Mouse (Mus musculus) splenic B cell, adult 2 months (primary cell): ENCODE measurements at regions not wholly inside any gene's neighbourhood (a gene's known extent, or its start where the extent isn't known, plus 50 kb on each side); places are given as distances from the start of the nearest gene placed in this dataset.
A peak's percentile ranks its signal among the peaks of the same experiment; 100 is the strongest.

Experiments used
- DNase-seq: peaks from one replicate; pipeline ENCODE4 v3.0.0-alpha.2; 2011; ENCODE audit warnings: low read depth, low spot score
- H3K27me3 ChIP-seq: 2 replicates; pipeline ENCODE4 v1.6.1; 2012; ENCODE audit warnings: mild to moderate bottlenecking, low read length, moderate library complexity, mixed read lengths; ENCODE audit not compliant: control insufficient read depth, poor library complexity, insufficient read depth, severe bottlenecking
- H3K36me3 ChIP-seq: 2 replicates; pipeline ENCODE4 v1.6.1; 2012; ENCODE audit warnings: mild to moderate bottlenecking, low read length, moderate library complexity, mixed read lengths; ENCODE audit not compliant: control insufficient read depth, poor library complexity, insufficient read depth, severe bottlenecking

DNA sequence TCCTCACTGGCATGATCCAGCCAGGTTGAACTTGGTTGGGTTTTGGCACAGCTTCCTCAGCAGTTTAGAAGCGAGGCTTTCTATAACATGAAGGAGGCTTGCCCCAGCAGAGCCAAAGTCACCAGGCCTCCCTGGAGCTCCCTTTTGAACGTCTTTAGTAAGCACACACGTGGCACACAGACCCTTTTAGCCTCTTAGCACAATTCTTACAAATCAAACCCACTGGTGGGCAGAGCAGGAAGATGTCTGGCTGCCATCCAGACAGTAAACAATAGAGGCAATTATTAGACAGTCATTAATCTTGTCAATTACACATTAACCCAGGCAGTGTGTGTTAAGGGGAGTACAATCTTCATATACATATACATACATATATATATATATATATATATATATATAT is 157.8 kb upstream of the Map3k1 start:
- DNase-seq = no peak
- H3K27me3 ChIP-seq = no peaks in the 10 kb centered on the region
- H3K36me3 ChIP-seq = no peaks in the 10 kb centered on the region

- DNase-seq = no peak
- H3K27me3 ChIP-seq = no peaks in the 10 kb centered on the region
- H3K36me3 ChIP-seq = no peaks in the 10 kb centered on the region
Measured at GRCm38 (mm10) chr13:111968197-111968596, 159.4 kb upstream of the Map3k1 start.

GRCm38 (mm10) chr13:111974282-111974681 is 165.5 kb upstream of the Map3k1 start:
- no peaks in the 10 kb centered on the region for H3K36me3 ChIP-seq
- H3K27me3 ChIP-seq = no peaks in the 10 kb centered on the region
- no peak for DNase-seq

GRCm38 (mm10) chr13:111975549-111975948 is 166.8 kb upstream of the Map3k1 start:
- no peak for DNase-seq
- no peaks in the 10 kb centered on the region for H3K27me3 ChIP-seq
- no peaks in the 10 kb centered on the region for H3K36me3 ChIP-seq

- DNase-seq = peak; percentile 76
- H3K36me3 ChIP-seq = no peaks in the 10 kb centered on the region
- H3K27me3 ChIP-seq = no peaks in the 10 kb centered on the region
Measured at GRCm38 (mm10) chr13:111977769-111978674, 169.2 kb upstream of the Map3k1 start.

- H3K36me3 ChIP-seq = no peaks in the 10 kb centered on the region
- no peaks in the 10 kb centered on the region for H3K27me3 ChIP-seq
- DNase-seq = no peak
Measured at GRCm38 (mm10) chr13:111978675-111979020, 169.9 kb upstream of the Map3k1 start.

DNA sequence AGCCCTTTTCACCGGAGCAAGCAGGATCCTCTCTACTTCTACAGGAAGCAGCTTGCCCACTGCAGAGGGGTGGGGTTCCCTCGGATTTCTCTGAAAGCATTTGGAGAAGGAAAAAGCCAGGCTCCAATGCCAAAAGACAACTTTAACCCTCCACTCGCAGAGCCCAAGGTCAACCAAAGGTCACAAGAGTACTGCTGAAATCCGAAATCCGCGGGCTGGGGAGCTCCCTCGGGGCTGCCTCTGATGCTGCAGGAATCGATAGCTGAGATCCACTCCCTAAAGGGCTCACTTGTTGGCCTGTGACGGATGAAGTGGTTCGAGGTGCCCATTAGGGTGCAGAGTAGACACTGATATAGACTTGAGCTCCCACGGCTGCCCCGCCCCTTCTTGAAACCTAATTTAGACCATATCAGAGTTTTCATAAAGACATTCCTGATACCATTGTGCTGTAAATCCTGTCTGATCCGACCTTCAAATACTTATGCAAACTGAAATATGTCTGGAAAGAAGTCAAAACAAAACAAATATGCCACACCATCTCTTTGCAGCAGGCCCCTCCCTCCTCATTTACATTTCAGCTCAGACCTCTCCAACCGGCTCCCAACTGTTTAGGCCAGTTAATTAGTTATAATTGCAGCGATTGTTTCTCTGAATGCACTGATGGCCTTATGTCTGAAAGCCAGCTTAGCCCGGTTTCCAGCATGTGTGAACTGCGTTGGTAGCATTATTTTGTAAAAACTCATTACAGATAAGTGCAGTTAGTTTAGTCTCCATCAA is 170.8 kb upstream of the Map3k1 start:
- H3K27me3 ChIP-seq = no peaks in the 10 kb centered on the region
- DNase-seq = peak; percentile 62
- H3K36me3 ChIP-seq = no peaks in the 10 kb centered on the region

DNA sequence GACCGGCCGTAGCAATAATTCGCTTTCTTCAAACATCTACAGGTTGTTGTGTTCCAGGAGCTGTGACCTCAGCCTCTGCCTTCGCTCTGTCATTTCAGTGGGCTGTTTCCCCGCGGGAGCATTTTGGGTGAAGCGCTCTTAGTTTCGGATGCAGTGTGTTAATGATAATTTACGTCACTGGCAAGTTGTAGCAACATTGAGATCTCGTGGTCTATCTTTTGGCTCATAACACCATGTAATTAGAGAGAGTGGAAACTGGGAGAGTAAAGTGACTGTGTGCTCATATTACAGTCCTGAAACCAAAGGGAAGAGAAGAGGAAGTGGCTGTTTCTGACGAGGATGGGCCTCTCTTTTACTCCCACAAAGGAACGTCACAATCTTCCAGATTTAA is 171.4 kb upstream of the Map3k1 start:
- no peaks in the 10 kb centered on the region for H3K27me3 ChIP-seq
- no peaks in the 10 kb centered on the region for H3K36me3 ChIP-seq
- DNase-seq = peak; percentile 85

- DNase-seq = peak; percentile 17
- H3K36me3 ChIP-seq = no peaks in the 10 kb centered on the region
Measured at GRCm38 (mm10) chr13:111981103-111981502, 172.3 kb upstream of the Map3k1 start.

GRCm38 (mm10) chr13:111982796-111983460 is 174.1 kb upstream of the Map3k1 start:
- no peaks in the 10 kb centered on the region for H3K36me3 ChIP-seq
- no peaks in the 10 kb centered on the region for H3K27me3 ChIP-seq
- peak; percentile 82 for DNase-seq

More at GRCm38 (mm10) chr13:111981103-111981502, 172.3 kb upstream of the Map3k1 start:
- no peaks in the 10 kb centered on the region for H3K27me3 ChIP-seq

DNA sequence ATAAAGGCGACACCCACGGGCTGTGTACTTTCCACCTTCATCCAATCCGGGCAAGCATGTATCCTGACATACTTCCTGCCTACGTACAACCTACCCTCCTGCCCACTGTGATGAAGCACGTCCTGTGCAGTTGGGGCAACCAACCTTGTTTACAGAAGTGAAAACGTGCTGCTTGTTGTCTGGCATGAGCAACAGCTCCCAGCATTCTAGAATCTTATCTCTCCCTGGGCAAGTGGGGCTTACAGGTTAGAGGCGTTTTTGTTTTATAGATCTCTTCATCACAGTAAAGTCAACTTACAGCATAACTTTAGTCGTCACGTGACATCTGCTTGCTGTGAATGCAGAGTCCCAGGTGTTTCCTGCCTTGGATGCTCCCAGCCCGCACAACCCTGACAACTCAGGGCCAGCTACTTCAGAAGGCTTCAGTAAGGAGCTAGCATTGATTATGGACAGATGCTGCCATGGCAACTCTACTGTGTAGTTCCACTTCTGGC is 175.3 kb upstream of the Map3k1 start:
- Histone ChIP-seq H3K36me3 (no peaks in the 10 kb centered on the region), H3K27me3 (no peaks in the 10 kb centered on the region)
- peak; percentile 94 for DNase-seq

DNA sequence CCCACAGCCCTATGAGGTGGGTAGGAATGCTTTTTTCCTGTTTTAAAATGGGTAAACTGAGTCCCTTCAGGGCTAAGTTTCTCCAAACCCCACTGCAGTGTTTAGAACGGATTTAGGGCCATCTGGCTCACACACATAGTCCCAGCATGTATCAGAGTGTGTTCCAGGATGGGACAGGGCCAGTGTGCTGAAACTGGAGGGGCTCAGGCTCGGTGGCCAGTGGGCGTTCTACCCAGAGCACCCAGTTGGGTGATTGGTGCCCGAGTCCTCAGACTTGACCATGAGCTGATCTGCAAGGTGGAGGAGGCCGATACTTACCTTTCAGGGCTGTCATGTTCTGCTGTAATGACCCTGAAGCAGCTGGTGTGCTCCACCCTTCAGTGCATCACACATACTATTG is 176.6 kb upstream of the Map3k1 start:
- H3K36me3 ChIP-seq = no peaks in the 10 kb centered on the region
- no peaks in the 10 kb centered on the region for H3K27me3 ChIP-seq
- no peak for DNase-seq

DNA sequence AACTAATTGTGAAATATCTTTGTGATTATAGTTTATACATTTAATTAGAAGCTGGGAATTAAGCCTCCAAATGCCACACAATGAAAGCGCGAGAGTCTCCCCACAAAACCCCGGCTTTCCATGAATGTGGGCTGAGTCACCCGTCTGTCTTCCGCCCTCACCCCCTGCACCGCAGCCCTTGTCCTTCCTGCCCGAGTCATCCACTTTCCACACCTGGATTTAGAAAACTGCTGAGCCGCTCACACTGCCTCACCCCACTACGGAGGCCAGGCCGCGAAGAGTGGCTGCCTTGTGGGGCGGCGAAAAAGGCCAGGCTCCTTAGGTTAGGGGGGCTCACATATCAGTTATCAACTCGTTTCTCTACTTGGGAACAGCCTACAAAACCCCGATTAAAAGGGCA is 177.9 kb upstream of the Map3k1 start:
- Histone ChIP-seq H3K27me3 (no peaks in the 10 kb centered on the region), H3K36me3 (no peaks in the 10 kb centered on the region)
- DNase-seq = no peak

DNA sequence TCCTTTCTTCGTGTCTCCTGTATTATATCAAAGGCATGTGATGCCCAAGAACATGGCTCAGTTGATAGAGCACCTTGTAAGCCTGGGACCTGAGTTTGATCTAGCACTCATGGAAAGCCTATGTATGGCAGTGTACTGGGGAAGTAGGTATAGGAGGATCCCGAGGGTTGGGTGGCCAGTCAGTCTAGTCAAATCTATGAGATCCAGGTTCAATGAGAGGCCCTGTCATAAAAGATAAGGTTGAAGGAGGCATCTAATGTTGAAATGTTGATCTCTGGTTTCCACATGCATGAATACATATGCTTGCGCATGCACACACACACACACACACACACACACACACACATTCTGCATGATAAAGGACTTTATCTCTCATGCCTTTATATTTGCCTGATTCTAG is 178.6 kb upstream of the Map3k1 start:
- no peak for DNase-seq
- Histone ChIP-seq H3K36me3 (no peaks in the 10 kb centered on the region), H3K27me3 (no peaks in the 10 kb centered on the region)
